ENCODE assay signal across 10 mouse cellular contexts in genomic region chr16:93486646-93487550, GRCm38 (mm10).
A peak's percentile ranks its signal among the peaks of the same experiment; 100 is the strongest.
DNase-seq lines count a peak whose midpoint lies in the region; ATAC-seq and TF ChIP-seq lines count a peak whose summit lies in the region.
"Had no signal": no experiment of that assay in that cellular context is flagged by ENCODE, and none has a peak within 500 bp of the region (broad histone marks: within the 10 kb centered on the region; RNA-seq: fewer than 3 reads in every experiment).

No protein-coding gene starts in this region.

- no peaks in the 10 kb centered on the region for H3K9me3 ChIP-seq in embryonic facial prominence, embryonic 13.5 days

- no peak overlapping the region for H3K4me3 ChIP-seq in left cerebral cortex, adult 2 months
- H3K4me3 ChIP-seq in embryonic facial prominence, embryonic 13.5 days = no peak overlapping the region

- TF ChIP-seq CTCF in left cerebral cortex, adult 2 months (IDR thresholded peaks at IDR 0.05) = no peak

- no peak overlapping the region for H3K9ac ChIP-seq in embryonic facial prominence, embryonic 13.5 days

- WGBS in embryonic facial prominence, embryonic 13.5 days = 53% methylated on average over 26 of the region's 26 CpGs

- H3K4me2 ChIP-seq in embryonic facial prominence, embryonic 13.5 days = peak overlapping the region; percentile 29

- intact Hi-C loops in left cerebral cortex, adult 2 months (cut with DNase I) = no loop called here
- intact Hi-C loops in left cerebral cortex, postnatal 36 days (cut with DNase I) = no loop called here
- intact Hi-C loops in gastrocnemius, postnatal 14 days (cut with DNase I; ENCODE audit: low total_unique reads) = no loop called here

- DNase-seq in frontal cortex, postnatal 14 days (ENCODE audit: low spot score in 2 of 2) = no peak
- DNase-seq in left cerebral cortex, adult 2 months (ENCODE audit: extremely low spot score in 1 of 2, low spot score in 2 of 2) = peak; percentile 14 to 24
- no peak for DNase-seq in left cerebral cortex, adult 11 months (ENCODE audit: low spot score)
- peak; percentile 43 to 49 for DNase-seq in left cerebral cortex, postnatal 36 days (ENCODE audit: low spot score in 2 of 2)
- no peak for DNase-seq in gastrocnemius, postnatal 14 days
- no peak for DNase-seq in layer of hippocampus, adult 9-11 months
- DNase-seq: cerebellum, adult 11 months; thymus, postnatal 14 days had no signal

- H3K4me1 ChIP-seq in embryonic facial prominence, embryonic 13.5 days = peaks cover 17% of the 10 kb centered on the region

- H3K27ac ChIP-seq in left cerebral cortex, adult 2 months = no peak overlapping the region
- no peak overlapping the region for H3K27ac ChIP-seq in embryonic facial prominence, embryonic 13.5 days

- no peaks in the 10 kb centered on the region for H3K27me3 ChIP-seq in embryonic facial prominence, embryonic 13.5 days

- peak; percentile 84 for ATAC-seq in frontal cortex, adult (ENCODE audit: low TSS enrichment)
- ATAC-seq in embryonic facial prominence, embryonic 13.5 days (ENCODE audit: insufficient number of reproducible peaks, insufficient read depth, low FRiP score, low TSS enrichment, low read depth) = no peak

- H3K36me3 ChIP-seq in embryonic facial prominence, embryonic 13.5 days = no peaks in the 10 kb centered on the region

Comparison
In these comparisons a context has a peak if more than half of its experiments do, and no peak if none do; other contexts are left out.
1. DNase-seq: peak in left cerebral cortex, adult 2 months (2 of 2) and left cerebral cortex, postnatal 36 days (2 of 2); none in frontal cortex, postnatal 14 days (0 of 2), left cerebral cortex, adult 11 months (single experiment), gastrocnemius, postnatal 14 days (single experiment) and layer of hippocampus, adult 9-11 months (single experiment).